Mouse (Mus musculus): ENCODE measurements around the gene Sp140.
"Not testable (repeated sequence)": the region's sequence is repeated elsewhere in the genome, so short reads cannot be mapped to it uniquely, and the experiment has no call there.

GRCm38 (mm10) chr1:85580148-85580534 lies 20.0 kb upstream of the Sp140 start:
- TF ChIP-seq POLR2A (IDR thresholded peaks at IDR 0.05; ENCODE audit: low read depth, low read length); CTCF (IDR thresholded peaks at IDR 0.05; ENCODE audit: borderline replicate concordance, insufficient read depth, low read length): not testable (repeated sequence)

All from embryonic fibroblast, embryonic 13.5 days (primary cell).